Mouse (Mus musculus) embryonic fibroblast, embryonic 13.5 days (primary cell): ENCODE data around the gene Zfp984. TPM values are rescaled to one million over a fixed set of nuclear protein-coding genes. Genes with fewer than 3 reads are reported as not detected.
"Not testable (repeated sequence)": the region's sequence is repeated elsewhere in the genome, so short reads cannot be mapped to it uniquely, and the experiment has no call there.

Experiments used
- H3K27ac ChIP-seq: 2 replicates; pipeline ENCODE4 v1.5.1; 2012; ENCODE audit warnings: low read length, control low read depth, inconsistent platforms; ENCODE audit not compliant: insufficient read depth
- H3K4me1 ChIP-seq: 2 replicates; pipeline ENCODE4 v1.6.1; 2011; ENCODE audit warnings: low read length; ENCODE audit not compliant: control insufficient read depth, insufficient read depth
- H3K4me3 ChIP-seq: 2 replicates; pipeline ENCODE4 v1.5.1; 2011; ENCODE audit warnings: mild to moderate bottlenecking, control low read depth, low read length; ENCODE audit not compliant: insufficient read depth
- CTCF ChIP-seq: IDR thresholded peaks from 2 replicates; pipeline ENCODE4 v1.5.1; 2011; ENCODE audit warnings: mild to moderate bottlenecking, control low read depth, low read length, moderate library complexity, borderline replicate concordance; ENCODE audit not compliant: insufficient read depth
- POLR2A ChIP-seq: IDR thresholded peaks from 2 replicates; pipeline ENCODE4 v1.6.1; 2011; ENCODE audit warnings: low read depth, mild to moderate bottlenecking, control low read depth, low read length, moderate library complexity
- polyA plus RNA-seq: library from polyadenylated mRNA; stranded (reverse); fragments of >200 nt; gene quantifications from 2 replicates; pipeline ENCODE4 v1.2.4, GENCODE M21; 2011; ENCODE audit warnings: low read depth; ENCODE audit not compliant: missing spikeins, insufficient read length

Gene Zfp984
- 12.5 and 22.3 TPM in 2 replicates for polyA plus RNA-seq

- peak; percentile 61 for TF ChIP-seq POLR2A
- peak within 1 kb of the TSS; percentile 78 for H3K4me3 ChIP-seq
- not testable (repeated sequence) for H3K4me1 ChIP-seq, H3K27ac ChIP-seq
Measured at GRCm38 (mm10) chr4:147809292-147809965, at the start of gene Zfp984. Gene Zfp984, minus strand, starts transcription at chr4:147809788.

GRCm38 (mm10) chr4:147850776-147851175 is 41.2 kb upstream of the Zfp984 start:
- Histone ChIP-seq H3K4me3 (no peak overlapping the region), H3K27ac (no peak overlapping the region), H3K4me1 (no peaks in the 10 kb centered on the region)
- no peak for TF ChIP-seq CTCF
- TF ChIP-seq POLR2A = no peak

GRCm38 (mm10) chr4:147848584-147848991 is 39.0 kb upstream of the Zfp984 start:
- peak overlapping the region; percentile 99 for H3K4me3 ChIP-seq
- TF ChIP-seq POLR2A (no peak; the same call in 1 of the 2 replicates), CTCF (no peak)
- peak overlapping the region; percentile 34; the same call in 1 of the 2 replicates for H3K27ac ChIP-seq
- no peaks in the 10 kb centered on the region for H3K4me1 ChIP-seq

GRCm38 (mm10) chr4:147847614-147848583 is 38.3 kb upstream of the Zfp984 start, which contains the start of gene Zfp933:
Gene Zfp933, minus strand, starts transcription at chr4:147848366.
- H3K4me3 ChIP-seq = peak within 1 kb of the TSS; percentile 99
- peak within 1 kb of the TSS; percentile 34; the same call in 1 of the 2 replicates for H3K27ac ChIP-seq
- H3K4me1 ChIP-seq = no peaks in the 10 kb centered on the region
- TF ChIP-seq POLR2A (peak; percentile 69), CTCF (no peak)

GRCm38 (mm10) chr4:147842871-147843270 is 33.3 kb upstream of the Zfp984 start:
- no peaks in the 10 kb centered on the region for H3K4me1 ChIP-seq
- no peak overlapping the region for H3K4me3 ChIP-seq
- TF ChIP-seq POLR2A (no peak), CTCF (no peak)
- no peak overlapping the region for H3K27ac ChIP-seq

GRCm38 (mm10) chr4:147839282-147839681 is 29.7 kb upstream of the Zfp984 start:
- H3K4me3 ChIP-seq, H3K27ac ChIP-seq, H3K4me1 ChIP-seq: not testable (repeated sequence)

GRCm38 (mm10) chr4:147824389-147824788 is 14.8 kb upstream of the Zfp984 start:
- no peak overlapping the region for H3K27ac ChIP-seq
- H3K4me3 ChIP-seq = no peak overlapping the region
- H3K4me1 ChIP-seq = no peaks in the 10 kb centered on the region
- TF ChIP-seq CTCF (no peak), POLR2A (no peak)

- not testable (repeated sequence) for H3K4me1 ChIP-seq, H3K4me3 ChIP-seq, H3K27ac ChIP-seq
Measured at GRCm38 (mm10) chr4:147821414-147821813, 11.8 kb upstream of the Zfp984 start.

- H3K27ac ChIP-seq, H3K4me3 ChIP-seq, H3K4me1 ChIP-seq: not testable (repeated sequence)
Measured at GRCm38 (mm10) chr4:147819659-147820058, 10.1 kb upstream of the Zfp984 start.

- Histone ChIP-seq H3K4me3 (no peak overlapping the region), H3K27ac (no peak overlapping the region), H3K4me1 (no peaks in the 10 kb centered on the region)
- no peak for TF ChIP-seq CTCF
- no peak for TF ChIP-seq POLR2A
Measured at GRCm38 (mm10) chr4:147814592-147815167, 5.1 kb upstream of the Zfp984 start.
